Mouse (Mus musculus): ENCODE measurements at regions not wholly inside any gene's neighbourhood (a gene's known extent, or its start where the extent isn't known, plus 50 kb on each side); places are given as distances from the start of the nearest gene placed in this dataset.

DNA sequence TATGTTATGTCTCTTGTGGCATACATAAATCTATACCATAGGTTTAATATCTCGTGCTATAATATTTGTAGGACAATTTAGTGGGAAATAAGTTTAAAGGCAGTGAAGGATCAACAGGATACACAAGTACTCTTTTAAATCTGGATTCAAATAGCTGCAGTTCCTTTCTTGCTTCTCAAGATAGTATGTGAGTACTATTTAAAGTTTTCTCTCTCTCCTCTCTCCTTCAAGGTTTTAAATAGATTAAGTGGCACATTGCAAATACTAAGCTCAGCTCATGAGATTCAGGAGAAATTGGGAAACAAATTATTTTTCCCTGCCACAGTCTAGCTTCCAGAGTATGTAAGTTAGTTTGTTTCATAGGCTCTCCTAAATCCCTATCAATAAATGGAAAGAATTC lies 1103.9 kb downstream of the Ndufa4 start:
- no peak for DNase-seq

DNA sequence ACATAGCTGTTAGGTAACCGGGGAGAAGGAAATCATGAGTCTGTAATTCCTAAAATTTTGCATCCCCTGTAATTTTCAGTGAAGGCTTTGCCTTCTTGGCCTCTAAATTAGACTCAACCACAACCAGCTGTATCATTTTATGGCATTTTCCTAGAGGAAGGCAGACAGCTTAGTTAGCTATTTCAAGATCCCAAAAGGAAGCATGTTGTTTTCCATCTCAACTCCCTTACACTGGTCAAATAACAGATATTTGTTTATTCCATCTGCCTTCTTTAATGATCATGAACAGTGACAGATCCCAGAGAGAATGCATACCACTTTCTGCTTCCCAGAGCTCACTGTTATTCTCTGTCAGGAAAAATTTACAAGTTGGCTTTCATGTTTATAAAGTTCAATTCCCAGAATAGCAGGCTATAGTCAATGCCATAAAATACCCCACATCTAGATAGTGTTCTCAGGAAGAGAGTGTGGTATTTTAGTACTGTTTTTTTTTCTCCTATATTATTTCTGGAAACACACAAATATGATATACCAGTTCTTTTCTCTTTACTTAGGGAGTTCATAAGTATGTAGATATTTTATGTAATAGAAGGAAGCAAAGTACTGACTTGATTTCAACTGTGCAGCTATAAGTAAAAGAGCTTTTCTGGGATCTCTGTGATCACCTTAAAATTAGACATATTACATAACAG lies 1148.5 kb downstream of the Ndufa4 start:
- DNase-seq = no peak

DNA sequence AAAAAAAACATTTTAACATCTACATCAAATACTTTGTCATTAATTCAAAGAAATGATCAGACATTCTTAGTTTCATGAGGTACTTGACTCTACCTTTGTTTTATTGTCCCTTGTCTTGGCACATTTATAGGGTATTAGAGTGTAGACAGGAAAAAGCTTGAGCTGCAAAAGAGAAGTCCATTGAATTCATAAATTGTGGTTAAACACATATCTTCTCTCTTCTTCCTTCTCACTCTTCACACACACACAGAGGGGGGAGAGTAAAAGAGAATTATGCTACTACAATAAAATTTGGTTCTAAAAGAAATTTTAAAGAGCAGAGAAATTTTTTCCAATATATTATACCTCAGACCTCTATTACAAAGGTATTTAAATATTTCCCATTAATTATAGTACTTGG lies 1149.2 kb downstream of the Ndufa4 start:
- DNase-seq = no peak

DNA sequence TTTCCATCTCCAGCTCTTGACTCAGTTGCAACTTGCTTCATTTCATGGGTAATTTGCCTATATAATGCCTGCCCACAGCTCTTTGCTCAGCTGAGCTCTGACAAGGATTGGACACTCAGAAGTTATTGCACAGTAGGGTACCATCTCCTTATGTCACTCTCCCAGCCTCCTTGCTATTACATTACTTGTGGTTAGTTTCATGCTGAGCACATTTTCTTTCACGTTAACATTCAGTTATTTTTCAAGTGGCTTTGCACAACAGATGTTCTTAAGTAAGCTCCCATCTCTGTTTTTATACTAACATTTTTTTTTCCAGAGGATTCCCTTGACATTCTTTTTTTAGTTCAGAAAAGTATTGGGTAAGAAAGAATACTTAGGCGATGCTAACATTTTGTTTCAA lies 1163.2 kb downstream of the Ndufa4 start:
- no peak for DNase-seq

DNA sequence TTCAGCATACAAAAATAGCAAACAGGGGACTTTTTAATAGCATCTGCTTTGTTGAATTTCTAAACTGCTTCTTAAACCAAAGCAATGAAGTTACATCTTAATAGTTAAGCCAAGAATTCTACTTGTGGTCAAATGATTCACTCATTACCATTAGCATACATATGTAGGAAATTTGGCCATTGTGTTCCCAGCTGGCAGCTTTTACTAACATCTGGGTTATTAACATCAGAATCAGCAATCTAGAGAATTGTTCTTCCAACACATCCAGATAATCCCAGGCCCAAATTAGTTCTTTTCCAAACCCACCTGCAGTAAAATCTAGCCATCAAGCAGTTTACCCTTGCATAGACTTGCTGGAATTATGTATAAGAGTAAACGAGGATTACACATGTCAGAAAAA lies 1184.7 kb downstream of the Ndufa4 start:
- DNase-seq = no peak

DNA sequence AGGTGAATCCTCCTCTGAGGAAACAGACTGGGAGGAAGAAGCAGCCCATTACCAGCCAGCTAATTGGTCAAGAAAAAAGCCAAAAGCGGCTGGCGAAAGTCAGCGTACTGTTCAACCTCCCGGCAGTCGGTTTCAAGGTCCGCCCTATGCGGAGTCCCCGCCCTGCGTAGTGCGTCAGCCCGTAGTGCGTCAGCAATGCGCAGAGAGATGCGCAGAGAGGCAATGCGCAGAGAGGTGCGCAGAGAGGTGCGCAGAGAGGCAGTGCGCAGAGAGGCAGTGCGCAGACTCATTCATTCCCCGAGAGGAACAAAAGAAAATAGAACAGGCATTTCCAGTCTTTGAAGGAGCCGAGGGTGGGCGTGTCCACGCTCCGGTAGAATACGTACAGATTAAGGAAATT lies 1216.8 kb downstream of the Ndufa4 start:
- peak in 1 of 2 experiments; percentile 15 for DNase-seq

All from kidney, postnatal 25 days (tissue).